Mouse (Mus musculus) myocyte (in vitro differentiated cells): ENCODE results near the gene A830031A19Rik.

Experiments used
- MAX ChIP-seq: IDR thresholded peaks from one replicate; pipeline ENCODE4 v1.6.1; 2011; ENCODE audit warnings: low read depth, mild to moderate bottlenecking, control low read depth
- POLR2A ChIP-seq: IDR thresholded peaks from one replicate; pipeline ENCODE4 v1.6.1; 2011; ENCODE audit warnings: low read depth, mild to moderate bottlenecking, control low read depth, moderate library complexity; ENCODE audit not compliant: insufficient read length
- TCF3 ChIP-seq: IDR thresholded peaks from one replicate; pipeline ENCODE4 v1.6.1; 2011; ENCODE audit warnings: low read depth, control low read depth; ENCODE audit not compliant: insufficient read length

- TF ChIP-seq MAX (no peak), TCF3 (no peak), POLR2A (no peak)
Measured at GRCm38 (mm10) chr11:24062495-24063096, 12.3 kb downstream of the A830031A19Rik start.
